Mouse (Mus musculus) megakaryocyte, embryonic 14.5 days (primary cell): Measurements from ENCODE around the gene Eri3. TPM values are rescaled to one million over a fixed set of nuclear protein-coding genes. Genes with fewer than 3 reads are reported as not detected.

ENCODE experiments used
- H3K27me3 ChIP-seq: replicated peaks from 2 replicates; pipeline ENCODE3; 2012; ENCODE audit warnings: inconsistent platforms
- H3K36me3 ChIP-seq: replicated peaks from 2 replicates; pipeline ENCODE3; 2012; ENCODE audit warnings: low read length, inconsistent platforms, mixed read lengths
- H3K4me1 ChIP-seq: 2 replicates; pipeline ENCODE4 v1.6.1; 2012; ENCODE audit warnings: inconsistent platforms
- H3K4me3 ChIP-seq: replicated peaks from 2 replicates; pipeline ENCODE3; 2012; ENCODE audit warnings: moderate library complexity, mild to moderate bottlenecking, inconsistent platforms
- H3K9me3 ChIP-seq: 2 replicates; pipeline ENCODE4 v1.6.1; 2012; ENCODE audit warnings: inconsistent platforms
- FLI1 ChIP-seq: IDR thresholded peaks from 2 replicates; pipeline ENCODE4 v1.6.1; 2012; ENCODE audit warnings: low read length, inconsistent platforms, mixed read lengths
- GATA1 ChIP-seq: IDR thresholded peaks from 3 replicates; pipeline ENCODE4 v1.6.1; 2012; ENCODE audit warnings: mixed read lengths, low read length, inconsistent platforms, borderline replicate concordance
- polyA plus RNA-seq: library from polyadenylated mRNA; stranded (reverse); fragments of >175 nt; gene quantifications from 2 replicates; pipeline ENCODE4 v1.2.3, GENCODE M21; 2012; ENCODE audit warnings: low replicate concordance; ENCODE audit not compliant: insufficient read depth

The Eri3 gene
- polyA plus RNA-seq, 1 experiment = 233 TPM

DNA sequence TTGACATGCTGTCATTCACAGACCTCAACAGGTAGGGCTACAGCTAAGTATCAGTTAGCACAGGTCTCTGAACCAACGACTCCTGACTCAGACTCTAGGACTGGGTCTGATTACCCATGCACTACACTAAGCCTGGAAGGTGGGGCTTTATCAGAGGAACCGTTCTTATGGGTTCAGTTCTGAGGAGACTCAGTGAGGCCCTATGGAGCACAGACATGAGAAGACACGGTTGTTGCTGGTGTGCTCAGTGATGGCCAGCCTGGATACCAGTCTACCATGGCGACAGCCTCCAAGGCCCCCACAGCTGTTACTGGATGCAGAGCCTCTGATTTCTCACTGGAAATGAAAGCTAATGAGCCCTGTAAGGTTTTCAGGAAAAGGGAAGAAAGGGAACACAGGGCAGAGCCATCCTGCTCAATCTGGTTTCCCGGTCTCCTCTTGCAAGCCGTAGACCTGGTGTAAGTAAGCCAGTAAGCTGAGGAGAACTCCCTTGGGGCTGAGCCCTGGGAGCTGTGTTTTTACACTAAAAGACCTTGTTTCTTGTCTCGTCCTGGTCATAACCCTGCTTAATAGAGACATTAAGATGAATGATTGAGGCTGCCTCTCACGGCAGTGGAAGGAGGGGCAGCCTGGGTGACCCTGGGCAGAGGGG is 10.7 kb upstream of the Eri3 start:
- Histone ChIP-seq H3K27me3 (peaks cover 63% of the 10 kb centered on the region), H3K36me3 (no peaks in the 10 kb centered on the region), H3K9me3 (no peaks in the 10 kb centered on the region), H3K4me3 (no peak overlapping the region), H3K4me1 (no peaks in the 10 kb centered on the region; the same call in 1 of the 2 replicates)
- TF ChIP-seq GATA1 (no peak), FLI1 (no peak)

GRCm38 (mm10) chr4:117540571-117540970 is 9.6 kb upstream of the Eri3 start:
- Histone ChIP-seq H3K36me3 (no peaks in the 10 kb centered on the region), H3K4me3 (no peak overlapping the region), H3K27me3 (peaks cover 63% of the 10 kb centered on the region), H3K4me1 (peaks cover 6% of the 10 kb centered on the region), H3K9me3 (no peaks in the 10 kb centered on the region)
- TF ChIP-seq FLI1 (no peak), GATA1 (no peak)

DNA sequence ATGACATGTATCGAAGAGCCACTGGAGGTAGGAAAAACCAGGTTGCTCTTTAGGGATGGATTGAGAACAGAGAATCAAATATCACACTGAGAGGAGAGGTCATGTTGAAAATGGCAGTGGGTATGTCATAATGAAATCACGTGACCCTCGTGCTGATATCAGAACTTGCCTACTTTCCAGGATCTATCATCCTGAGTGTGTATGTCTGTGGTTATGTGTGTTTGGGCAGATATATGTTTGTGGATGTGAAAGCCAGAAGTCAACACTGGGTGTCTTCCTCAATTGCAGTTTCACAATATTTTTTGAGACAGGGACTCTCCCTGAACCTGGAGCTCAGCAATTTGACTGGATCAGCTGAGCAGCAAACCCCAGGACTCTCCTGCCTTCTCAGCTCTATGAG is 4.7 kb upstream of the Eri3 start:
- H3K4me1 ChIP-seq = peaks cover 16% of the 10 kb centered on the region
- H3K36me3 ChIP-seq = no peaks in the 10 kb centered on the region
- no peak overlapping the region for H3K4me3 ChIP-seq
- no peak for TF ChIP-seq GATA1
- TF ChIP-seq FLI1 = no peak
- no peaks in the 10 kb centered on the region for H3K9me3 ChIP-seq
- peaks cover 33% of the 10 kb centered on the region for H3K27me3 ChIP-seq

DNA sequence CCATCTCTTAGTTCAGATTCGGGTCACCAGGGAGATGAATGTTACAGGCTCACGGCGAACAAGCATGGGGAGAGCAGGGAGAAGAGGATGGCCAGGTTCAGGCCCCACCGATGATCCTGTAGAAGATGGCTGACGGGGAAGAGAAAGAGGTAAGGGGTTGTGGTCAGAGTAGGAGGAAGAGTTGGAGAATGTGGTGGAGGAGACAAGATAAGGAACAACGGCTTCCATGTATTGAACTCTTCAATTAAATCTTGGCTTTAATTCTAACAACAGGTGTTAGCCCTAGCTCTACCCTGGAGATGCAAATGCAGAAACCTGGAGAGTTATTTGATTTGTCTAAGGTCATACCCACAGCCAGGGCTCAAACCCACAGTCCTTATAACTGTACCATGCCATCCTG is 3.5 kb upstream of the Eri3 start:
- TF ChIP-seq FLI1 (no peak), GATA1 (no peak)
- Histone ChIP-seq H3K9me3 (no peaks in the 10 kb centered on the region), H3K27me3 (peaks cover 30% of the 10 kb centered on the region), H3K4me3 (no peak overlapping the region), H3K4me1 (peaks cover 27% of the 10 kb centered on the region), H3K36me3 (no peaks in the 10 kb centered on the region)

DNA sequence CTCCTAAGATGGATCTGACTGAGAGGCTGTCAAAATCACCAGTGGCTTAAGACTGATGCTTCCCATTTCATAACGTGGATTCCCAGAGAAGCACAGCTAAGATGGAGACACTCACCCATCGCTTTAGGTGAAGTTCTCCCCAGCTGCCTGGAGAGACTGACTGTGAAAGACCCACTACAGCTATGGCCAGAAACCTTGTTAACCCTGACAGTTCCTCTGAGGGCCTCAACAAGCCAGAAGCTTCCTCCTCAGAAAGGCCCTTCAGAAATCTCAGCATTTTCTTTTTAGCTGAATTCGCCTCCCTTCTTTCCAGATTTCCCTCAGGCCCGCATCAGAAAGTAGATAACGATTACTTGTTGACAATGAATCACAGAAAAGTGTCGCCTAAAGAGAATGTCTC is 589 bp upstream of the Eri3 start:
- Histone ChIP-seq H3K4me3 (peak overlapping the region; percentile 95), H3K4me1 (peaks cover 34% of the 10 kb centered on the region), H3K36me3 (no peaks in the 10 kb centered on the region), H3K9me3 (no peaks in the 10 kb centered on the region), H3K27me3 (peaks cover 9% of the 10 kb centered on the region)
- TF ChIP-seq GATA1 (no peak), FLI1 (no peak)

GRCm38 (mm10) chr4:117551144-117552000 is 1.2 kb downstream of the Eri3 start:
- Histone ChIP-seq H3K4me3 (peak overlapping the region; percentile 95), H3K27me3 (peaks cover 4% of the 10 kb centered on the region), H3K36me3 (no peaks in the 10 kb centered on the region), H3K4me1 (peaks cover 34% of the 10 kb centered on the region), H3K9me3 (no peaks in the 10 kb centered on the region)
- no peak for TF ChIP-seq FLI1
- TF ChIP-seq GATA1 = no peak

DNA sequence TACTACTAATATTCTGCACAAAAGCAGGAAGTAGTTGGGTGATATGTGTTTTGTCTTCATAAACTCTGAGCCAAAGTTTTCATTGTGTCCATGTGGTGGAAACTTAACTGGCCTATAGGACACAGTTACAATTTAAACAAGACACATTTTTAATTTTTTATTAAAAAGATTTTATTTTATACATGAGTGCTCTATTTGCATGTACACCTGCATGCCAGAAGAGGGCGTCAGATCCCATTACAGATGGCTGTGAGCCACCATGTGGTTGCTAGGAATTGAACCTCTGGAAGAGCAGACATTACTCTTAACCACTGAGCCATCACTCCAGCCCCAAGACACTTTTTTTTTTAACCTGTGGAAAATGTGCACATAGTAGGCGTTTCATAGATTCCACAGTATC is 5.3 kb downstream of the Eri3 start:
- Histone ChIP-seq H3K4me1 (peaks cover 25% of the 10 kb centered on the region), H3K36me3 (peaks cover 20% of the 10 kb centered on the region), H3K9me3 (no peaks in the 10 kb centered on the region), H3K4me3 (no peak overlapping the region), H3K27me3 (no peaks in the 10 kb centered on the region)
- TF ChIP-seq FLI1 = no peak
- TF ChIP-seq GATA1 = no peak

DNA sequence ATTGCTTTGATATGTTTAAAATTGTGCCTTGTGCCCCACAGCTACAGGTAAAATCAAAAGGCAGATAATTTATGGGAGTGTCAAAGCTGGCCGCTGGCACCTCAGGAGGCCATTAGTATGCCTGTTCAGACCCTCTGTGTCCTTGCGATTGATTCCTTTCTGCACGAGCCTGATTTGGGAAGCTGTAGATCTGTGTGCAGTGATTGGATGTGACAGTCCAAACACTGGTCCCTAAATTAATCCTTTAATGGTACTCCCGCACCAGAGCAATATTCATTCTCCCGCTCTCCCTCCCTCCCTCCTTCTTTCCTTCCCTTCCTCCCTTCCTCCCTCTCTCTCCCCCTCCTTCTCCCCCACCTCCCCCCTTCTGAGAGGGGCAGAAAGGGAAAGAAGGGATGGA is 6.2 kb downstream of the Eri3 start:
- H3K36me3 ChIP-seq = peaks cover 20% of the 10 kb centered on the region
- H3K4me1 ChIP-seq = peaks cover 16% of the 10 kb centered on the region
- no peaks in the 10 kb centered on the region for H3K9me3 ChIP-seq
- no peak for TF ChIP-seq FLI1
- H3K27me3 ChIP-seq = no peaks in the 10 kb centered on the region
- H3K4me3 ChIP-seq = no peak overlapping the region

GRCm38 (mm10) chr4:117557068-117557645 is 7.0 kb downstream of the Eri3 start:
- H3K4me1 ChIP-seq = peaks cover 9% of the 10 kb centered on the region; the same call in 1 of the 2 replicates
- H3K36me3 ChIP-seq = peaks cover 26% of the 10 kb centered on the region
- H3K9me3 ChIP-seq = no peaks in the 10 kb centered on the region
- no peaks in the 10 kb centered on the region for H3K27me3 ChIP-seq
- TF ChIP-seq FLI1 (no peak), GATA1 (no peak)
- H3K4me3 ChIP-seq = no peak overlapping the region

- peaks cover 15% of the 10 kb centered on the region for H3K4me1 ChIP-seq
- no peaks in the 10 kb centered on the region for H3K27me3 ChIP-seq
- H3K4me3 ChIP-seq = no peak overlapping the region
- H3K9me3 ChIP-seq = no peaks in the 10 kb centered on the region
- no peak for TF ChIP-seq GATA1
- TF ChIP-seq FLI1 = no peak
- peaks cover 64% of the 10 kb centered on the region for H3K36me3 ChIP-seq
Measured at GRCm38 (mm10) chr4:117563967-117564366, 13.8 kb downstream of the Eri3 start.
